Mouse (Mus musculus) small intestine, adult 2 months (tissue): ENCODE results near the gene Aff3.

Source experiments
- CTCF ChIP-seq: fragments of 200-500 bp; IDR thresholded peaks from 2 replicates; pipeline ENCODE4 v1.5.1; 2012; ENCODE audit warnings: low read depth, mild to moderate bottlenecking, control low read depth, inconsistent platforms, low read length, moderate library complexity, mixed read lengths; ENCODE audit not compliant: insufficient replicate concordance, insufficient read length; ENCODE audit errors: extremely low read depth
- POLR2A ChIP-seq: fragments of 200-500 bp; IDR thresholded peaks from 2 replicates; pipeline ENCODE4 v1.6.1; 2012; ENCODE audit warnings: low read depth, mild to moderate bottlenecking, control low read depth, inconsistent platforms, low read length, moderate library complexity

- TF ChIP-seq CTCF (no peak), POLR2A (no peak)
Measured at GRCm38 (mm10) chr1:38308705-38308996, 356.1 kb downstream of the Aff3 start.
